Mouse (Mus musculus) fat pad, adult 2 months (tissue): ENCODE data around the gene Stk25.
A peak's percentile ranks its signal among the peaks of the same experiment; 100 is the strongest.

Source experiments
- DNase-seq: peaks from one replicate; pipeline ENCODE4 v3.0.0-alpha.2; 2011; ENCODE audit warnings: low read depth, low spot score; ENCODE audit errors: extremely low read depth

Gene Stk25

DNA sequence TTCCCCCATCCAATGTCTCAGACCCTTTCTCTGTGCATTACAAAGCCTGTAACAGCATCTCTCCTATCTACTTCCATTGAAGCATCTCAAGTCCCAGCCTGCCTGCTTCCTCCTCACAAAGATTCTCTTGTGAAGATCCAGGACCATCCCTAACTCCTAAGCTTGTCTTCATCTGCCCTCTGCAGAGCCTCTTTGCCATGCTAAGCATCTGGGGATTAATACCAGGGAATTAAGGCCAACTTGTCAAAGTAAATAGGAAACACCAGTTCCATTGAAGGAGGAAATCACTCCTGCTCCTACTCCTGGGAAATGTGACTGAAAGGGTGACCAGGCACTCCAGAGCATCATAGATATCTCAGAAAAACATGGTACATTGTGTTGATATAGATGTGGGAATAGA, 11.5 kb upstream of the Stk25 start:
- DNase-seq, result no peak

DNA sequence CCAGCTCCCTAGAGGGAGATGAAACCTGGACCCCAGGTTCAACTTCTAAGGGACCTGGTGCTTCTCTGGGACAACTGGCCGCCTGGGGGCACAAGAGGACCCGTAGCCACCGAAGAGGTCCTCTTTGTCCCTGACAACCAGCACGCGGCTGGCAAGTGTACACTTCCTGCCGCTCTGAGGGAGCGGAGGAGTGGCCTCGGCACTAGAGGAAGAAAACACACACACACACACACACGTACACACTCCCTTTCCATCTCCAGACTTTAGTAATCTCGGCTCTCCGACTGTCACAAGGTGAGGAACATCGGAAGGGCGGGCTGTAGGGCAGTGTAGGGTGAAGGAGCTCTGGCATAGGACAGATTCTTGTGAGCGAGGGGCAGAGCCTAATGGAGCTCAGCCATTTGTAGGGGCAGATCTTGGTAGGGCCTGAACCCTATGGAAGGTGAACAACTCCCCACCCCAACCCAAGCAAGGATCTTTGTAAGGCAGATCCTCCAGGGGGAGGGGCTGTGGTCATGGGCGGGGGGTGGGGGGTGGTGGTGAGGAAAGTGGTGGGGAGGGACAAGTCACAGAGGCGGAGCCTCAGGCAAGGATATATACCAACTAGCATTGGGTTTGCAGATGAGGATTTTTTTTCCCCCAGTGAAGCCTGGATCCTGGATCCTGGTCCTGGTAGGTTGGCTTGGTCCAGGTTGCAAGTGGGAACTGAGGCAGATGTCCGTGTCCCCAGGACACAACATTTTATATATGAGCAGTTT, 10.5 kb upstream of the Stk25 start:
- DNase-seq, result no peak

DNA sequence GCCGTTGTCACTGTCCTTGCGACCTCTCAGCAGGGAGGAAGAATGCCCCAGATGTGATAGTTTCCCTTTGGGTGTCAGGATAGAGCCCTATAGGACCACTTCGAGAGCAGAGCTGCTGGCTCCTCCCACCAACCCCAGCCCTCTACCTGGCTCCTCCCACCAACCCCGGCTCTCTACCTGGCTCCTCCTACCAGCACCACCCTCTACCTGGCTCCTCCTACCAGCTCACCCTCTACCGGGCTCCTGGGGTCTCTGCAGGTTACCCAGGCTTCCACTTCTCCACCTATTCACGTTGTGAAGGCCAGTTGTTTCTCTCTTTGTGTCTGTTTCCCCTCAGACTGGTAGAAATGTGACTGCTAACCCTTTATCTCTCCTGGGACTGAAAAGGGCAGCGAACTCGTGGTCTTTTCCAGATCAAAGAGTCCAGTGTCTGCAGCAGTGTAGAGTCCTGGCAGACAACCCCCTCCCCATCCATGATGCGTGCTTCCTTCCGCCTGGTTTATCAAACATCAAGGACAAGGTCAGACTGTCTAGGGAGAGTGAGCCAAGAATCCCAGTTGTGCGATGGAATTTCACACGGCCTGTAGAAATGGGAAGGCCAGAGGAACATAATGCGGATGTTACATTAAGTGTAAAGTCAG, 9.4 kb upstream of the Stk25 start:
- no peak for DNase-seq

DNA sequence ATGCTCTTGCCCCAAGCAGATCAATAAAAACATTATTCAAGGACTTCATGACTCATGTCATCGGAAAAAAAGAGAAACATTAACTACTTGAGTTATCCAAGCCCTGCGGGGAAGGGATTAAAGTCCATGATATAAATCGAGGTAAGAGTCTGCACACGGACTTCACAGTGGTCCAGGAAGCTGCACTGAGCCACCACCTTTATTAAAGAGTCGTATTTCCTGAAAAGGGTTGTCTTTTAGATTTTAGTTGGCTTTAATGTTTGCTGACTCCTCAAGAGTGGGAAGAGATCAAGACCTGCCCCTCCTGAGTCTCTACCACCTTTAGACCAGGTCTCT, 1.5 kb downstream of the Stk25 start:
- DNase-seq, result no peak

DNA sequence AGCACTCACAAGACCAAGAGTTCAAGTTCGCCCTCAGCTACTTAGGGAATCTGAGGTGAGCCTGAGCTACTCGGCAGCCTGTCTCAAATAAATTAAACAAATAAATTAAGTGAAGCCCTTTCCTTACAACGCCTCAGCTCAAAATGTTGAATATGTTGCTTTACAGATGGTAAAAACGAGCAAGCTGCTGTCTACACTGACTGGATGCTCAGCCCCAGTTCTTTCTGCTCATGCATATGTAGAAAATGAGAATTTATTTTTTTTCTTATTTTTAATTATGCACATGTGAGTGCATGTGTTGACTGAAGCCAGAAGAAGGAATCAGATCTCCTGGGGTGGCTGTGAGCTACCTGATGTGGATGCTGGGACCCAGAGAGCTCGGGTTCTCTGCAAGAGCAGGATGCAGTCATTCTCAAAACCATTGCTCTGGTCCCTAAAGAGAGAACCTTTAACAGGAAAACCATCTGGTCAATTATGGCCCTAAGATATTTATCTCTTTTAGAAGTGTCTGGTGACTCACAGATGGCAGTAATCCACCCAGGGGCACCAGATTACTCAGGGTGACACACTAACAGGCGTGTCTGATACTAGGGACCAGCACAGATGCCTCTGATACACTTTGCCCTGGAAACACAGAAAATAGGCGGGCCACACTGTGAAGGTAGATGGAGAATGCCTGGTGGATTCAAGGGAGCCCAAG, 2.0 kb downstream of the Stk25 start:
- DNase-seq, result no peak

DNA sequence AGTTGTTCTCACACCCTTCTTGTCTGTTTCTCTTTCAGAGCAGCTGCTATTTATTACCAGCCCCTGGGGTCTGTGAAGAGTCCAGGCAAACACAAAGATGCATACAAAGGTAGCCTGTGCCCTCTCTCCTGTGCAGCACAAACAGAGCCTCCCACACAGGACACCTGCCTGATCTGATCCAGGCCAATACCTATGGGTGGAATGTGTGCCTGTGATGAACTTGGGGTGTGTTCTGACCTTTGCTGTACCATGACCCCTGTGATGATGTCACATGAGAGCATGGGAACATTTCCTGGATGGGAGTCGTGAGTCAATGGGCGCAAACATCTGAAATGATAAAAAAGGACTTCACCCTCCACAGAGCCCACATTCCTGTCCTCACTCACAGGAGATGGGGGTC, 3.7 kb downstream of the Stk25 start:
- DNase-seq, result no peak

DNA sequence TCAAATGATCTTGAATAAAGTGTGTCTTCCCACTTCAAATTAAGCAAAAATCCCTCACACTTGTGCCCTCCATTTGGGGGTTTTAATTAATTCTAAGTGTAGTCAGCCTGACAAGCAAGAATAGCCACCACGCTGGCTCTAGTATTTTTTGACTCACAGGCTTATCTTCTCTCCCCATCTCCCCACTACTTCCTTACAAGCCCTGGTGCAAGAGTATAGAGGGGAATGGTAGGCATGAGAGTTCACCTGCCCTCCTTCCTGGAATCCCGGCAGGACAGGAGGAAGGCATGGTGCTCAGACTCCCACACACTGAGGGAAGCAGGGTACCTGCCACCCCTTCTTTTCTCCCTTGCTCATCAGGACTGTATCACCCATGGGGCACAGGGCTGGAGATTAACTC, 4.2 kb downstream of the Stk25 start:
- DNase-seq, result no peak

DNA sequence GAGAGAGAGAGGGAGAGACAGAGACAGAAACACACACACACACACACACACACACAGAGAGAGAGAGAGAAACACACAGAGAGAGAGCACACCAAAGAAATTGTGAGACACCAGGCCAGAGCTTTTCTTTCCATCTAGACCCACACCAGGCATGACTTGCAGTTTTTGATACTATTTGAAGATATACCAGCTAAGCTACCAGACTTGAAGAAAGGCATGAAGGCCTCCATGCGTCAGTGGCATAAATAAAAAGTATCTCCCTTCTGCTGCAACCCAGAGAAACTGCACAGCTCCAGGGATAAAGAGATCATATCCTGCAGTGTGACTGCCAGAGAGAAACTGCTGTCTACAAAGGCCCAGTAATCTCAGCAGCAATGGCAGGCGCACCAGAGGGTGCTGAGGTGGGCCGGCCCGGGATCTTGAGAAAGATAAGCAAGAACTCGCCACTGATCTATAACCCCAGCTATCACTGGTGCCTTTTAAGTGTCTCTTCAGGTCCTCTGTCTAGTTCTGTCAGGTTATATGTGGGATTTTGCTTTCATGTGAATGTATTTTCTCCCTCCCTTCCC, 8.8 kb downstream of the Stk25 start:
- DNase-seq, result no peak

DNA sequence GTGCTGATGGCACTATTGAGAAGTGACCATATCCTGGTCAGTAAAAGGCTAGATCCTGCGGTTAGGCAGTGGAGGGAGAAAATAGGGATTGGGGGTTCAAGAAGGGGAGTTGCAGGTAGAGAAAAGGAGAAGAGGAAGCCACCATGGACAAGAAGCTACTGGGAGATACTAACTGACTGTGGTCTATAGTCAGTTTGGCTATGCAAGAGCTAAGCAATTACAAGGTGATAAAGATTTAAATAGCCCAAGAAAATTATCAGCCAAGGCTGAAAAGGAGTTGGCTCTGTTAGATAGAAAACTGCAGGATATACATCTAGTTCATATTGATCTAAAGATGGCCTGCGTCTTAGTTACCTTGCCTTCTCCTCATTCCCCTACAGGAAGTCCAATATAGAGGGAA, 15.8 kb downstream of the Stk25 start:
- no peak for DNase-seq

DNA sequence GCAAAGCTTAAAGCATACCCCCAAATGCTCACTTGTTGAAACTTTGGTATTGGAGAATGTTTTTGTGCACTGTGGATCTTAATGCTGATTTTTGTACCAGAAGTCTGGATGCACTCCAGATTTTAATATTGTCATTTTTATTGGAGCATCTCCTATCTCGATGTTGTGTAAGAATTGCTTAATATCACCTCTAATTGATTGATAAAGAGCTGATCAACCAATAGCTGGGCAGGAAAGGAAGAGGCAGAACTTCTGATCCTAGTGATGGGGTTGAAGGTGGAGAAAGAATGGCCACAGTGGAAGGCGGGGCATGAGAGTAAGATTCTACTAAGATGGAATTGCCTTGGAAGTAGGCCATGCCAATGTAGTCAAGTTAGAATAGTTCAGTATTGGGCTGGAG, 16.5 kb downstream of the Stk25 start:
- no peak for DNase-seq

DNA sequence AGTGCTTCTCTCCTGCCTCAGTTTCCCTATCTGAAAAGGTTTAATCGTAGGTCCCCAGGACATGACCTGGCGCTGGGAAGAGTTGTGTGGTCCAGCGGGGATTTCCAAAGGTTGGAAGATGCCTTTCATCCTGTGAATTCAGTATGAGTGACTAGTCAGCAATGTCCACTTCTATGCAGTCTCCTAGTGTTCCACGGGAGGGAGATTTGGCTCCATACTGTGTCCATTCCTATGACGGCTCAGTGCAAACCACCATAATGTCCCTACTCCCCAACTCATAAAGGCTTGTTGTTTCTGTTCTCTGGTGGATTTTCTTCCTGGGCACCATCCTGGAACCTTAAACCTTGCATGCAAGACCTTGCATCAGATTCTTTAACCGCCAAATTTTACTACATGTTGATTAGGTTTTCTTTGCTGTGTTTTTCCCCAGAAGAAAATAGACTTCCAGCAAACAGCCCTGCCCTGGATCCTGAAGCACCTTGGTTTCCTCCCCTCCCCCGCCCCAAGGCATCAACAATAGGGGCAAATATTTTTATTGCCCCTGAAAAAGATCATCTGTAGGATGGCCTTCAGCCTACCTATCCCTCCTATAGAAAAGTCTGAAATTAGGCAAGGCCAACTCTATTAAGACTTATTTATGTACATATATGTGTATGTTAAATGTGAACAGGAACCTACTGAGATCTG, 22.1 kb downstream of the Stk25 start:
- no peak for DNase-seq

DNA sequence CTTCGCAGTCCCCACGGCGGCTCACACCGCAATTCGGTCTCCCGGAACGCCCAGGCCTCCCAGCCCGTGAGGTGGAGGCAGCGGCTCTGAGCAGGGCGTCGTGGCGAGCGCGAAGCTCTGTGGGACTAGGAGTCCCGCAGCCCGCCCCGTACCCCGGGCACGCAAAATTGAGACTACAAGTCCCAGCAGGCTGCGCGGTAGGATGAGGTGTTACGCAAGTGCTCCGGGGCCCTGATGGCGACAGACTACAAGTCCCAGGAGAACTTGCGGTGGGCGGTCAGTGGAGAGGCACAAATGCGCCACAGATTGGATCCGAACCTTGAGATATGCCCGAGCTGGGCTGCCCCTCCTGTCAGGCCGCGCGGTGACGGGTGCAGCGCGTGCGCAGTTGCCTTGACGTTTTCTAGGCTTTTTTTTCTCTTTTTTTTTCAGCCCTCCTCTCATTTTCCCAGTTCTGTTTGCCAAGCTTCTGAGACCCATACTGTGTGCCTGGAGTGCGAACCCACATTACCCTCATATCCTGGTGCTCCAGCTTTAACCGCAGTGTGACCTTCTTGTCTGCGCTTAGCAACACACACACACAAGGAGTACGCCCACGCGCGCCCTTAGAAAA, 22.8 kb downstream of the Stk25 start:
- peak; percentile 88 for DNase-seq

DNA sequence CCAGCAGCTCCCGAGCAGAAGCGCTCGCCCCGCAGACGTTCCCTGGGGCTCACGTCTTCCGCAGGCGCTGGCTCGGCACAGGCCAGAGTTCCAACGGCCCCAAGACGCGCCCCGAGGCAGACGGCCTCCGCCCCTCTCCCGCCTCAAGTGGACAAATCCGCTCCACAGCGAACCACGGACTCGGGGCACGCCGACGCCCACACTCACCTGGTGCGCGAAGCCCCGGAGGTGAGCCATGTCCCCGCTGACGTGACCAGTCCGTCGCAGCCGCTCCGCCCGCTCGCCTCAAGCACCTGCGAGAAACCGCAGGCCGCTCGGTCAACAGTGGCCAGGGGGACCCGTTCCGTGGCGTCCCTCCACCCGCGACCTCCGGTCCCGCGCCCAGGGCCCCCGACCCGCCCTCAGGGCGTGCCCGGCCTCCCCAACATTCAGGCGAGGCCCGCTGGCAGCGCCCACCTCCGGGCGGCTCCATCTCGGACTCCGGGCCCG, 23.3 kb downstream of the Stk25 start:
- DNase-seq, result no peak

DNA sequence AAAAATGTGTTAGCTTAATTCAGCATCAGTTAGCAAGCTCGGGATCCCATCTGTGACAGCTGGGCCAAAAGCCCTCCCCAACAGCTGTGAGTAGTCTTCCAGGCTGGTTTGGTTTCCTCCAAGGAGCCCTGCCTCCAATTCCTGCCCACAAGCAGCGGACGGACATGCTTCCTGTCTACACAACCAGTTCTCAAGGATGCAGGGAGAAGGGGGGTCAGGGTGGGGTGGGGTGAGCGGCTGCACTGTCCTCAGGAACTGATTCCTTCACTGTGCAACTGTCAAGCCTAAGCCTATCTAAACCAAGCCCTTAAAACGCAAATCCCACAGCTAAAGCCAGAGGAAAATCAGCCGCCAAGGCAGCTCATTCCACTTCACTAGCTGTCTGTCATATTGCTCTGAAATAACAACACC, 24.0 kb downstream of the Stk25 start:
- DNase-seq, result no peak

DNA sequence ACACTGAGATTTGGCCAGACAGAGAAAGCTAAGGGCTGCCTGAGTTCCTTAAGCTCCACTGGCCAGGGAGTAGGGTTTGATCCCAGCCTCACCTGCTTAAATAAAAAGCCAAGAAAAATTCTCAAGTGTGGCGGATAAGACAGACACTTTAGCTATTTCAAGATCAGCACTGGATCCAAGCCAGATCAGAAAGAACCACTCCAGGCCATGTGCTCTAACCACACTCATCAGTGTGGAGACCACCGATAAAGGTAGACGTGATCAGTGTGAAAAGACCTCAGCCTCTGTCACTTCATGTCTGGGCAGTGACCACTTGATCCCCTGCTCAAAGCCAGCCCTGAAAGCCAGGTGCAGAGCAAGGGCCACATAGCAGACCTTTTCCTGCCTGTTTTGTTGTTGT, 25.7 kb downstream of the Stk25 start:
- DNase-seq, result no peak

DNA sequence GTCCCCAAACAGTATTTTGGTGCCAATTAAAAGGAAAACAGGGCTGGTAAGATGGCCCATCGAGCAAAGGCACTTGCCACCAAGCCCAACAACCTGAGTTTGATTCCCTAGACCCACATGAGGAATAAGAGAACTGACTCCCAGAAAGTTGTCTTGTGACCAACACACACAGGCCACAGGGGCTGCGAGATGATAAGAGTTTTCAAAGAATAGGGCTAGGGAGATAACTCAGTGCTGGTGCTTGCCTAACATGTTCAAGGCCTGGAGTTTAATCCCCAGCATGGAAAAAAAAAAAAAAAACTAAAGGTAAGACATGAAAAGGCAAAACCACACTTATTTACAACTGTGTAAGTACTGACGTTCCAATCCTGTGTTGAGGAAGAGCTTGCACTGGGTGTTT, 27.7 kb downstream of the Stk25 start:
- no peak for DNase-seq

DNA sequence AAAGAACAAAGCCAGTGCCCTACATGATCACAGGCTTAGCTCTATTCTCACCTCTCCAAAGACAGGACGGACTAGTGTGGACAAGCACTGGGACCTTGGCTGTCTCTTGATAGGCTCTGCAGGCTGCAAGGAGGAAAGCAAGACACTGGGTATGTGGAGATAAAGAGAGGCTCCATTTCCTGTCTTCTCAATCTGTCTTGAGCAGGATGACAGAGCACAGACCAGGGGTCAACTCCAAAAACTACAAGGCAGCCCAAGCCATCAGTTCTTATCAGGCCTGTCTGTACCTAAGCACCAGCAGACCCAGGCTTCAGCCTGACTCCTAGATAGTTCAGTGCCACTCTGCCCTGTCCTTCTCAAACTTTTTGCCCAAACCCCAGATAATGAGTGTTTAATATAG, 34.0 kb downstream of the Stk25 start:
- no peak for DNase-seq

DNA sequence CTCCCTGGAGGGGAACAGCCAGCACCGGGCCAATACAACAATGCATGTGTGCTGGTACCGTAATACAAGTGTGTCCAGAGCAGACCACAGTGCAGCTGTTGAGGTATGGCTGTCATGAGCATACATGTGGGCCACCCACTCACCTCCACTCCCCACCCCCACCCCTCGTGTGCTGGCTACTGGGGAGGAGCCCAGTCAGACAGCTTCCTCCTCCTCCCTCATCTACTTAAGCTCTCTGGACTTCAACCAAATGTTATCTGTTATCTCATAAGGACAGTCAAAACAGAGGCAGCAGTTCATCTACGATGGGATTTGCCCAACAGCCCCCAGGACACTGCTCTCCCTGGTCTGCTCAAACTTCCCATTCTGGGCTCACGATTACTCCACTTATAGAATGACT, 39.5 kb downstream of the Stk25 start:
- no peak for DNase-seq

DNA sequence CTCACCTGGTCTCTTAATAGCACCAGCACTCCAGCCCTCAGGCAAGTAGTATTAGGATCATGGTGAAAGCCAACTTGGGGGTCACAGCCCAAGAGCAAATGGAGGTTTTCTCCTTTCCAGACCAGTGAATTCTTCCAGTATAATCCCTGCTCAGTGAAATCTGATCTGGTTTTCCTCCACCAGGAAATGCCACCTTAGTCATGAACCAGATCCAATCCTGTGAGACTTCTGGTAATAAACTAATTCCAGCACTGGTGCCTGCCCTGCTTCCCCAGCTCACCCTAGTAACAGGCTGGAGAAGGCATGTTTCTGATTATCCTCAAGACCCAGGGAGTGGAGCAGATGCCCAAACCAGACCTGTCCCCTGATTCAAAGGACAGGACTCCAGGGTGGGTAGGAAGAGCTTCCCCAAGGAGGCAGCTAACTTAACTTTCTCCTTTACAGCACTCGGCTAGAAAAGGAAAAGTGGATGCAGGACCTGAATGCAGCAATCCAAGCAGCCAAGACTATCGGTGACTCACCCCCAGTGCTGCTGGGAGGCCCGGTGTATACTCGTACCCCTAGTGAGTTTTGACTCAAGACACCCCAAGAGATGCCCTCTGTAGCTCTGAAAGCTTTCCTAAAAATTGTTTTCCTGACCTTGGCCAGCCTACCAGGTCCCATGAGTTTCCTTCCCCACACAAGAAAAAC, 40.3 kb downstream of the Stk25 start:
- no peak for DNase-seq

DNA sequence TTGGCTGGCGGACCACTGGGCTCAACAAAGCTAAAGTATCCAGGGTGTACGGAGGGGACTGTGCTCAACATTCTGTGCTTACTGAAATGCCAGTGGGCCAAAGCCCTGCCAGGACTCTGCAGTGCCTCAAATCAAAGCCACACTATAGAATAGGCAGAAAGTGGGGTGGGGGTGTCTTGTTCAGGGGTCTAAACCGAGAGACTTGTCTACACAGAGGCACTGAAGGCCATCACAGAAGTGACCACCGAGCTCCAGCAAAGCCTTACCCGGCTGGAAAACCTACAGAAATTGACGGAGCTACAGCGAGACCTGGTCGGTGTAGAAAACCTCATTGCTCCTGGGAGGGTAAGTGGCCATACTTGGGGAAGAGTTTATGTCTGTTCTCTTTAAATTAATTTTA, 48.7 kb downstream of the Stk25 start:
- DNase-seq, result no peak
